Mouse (Mus musculus) E14TG2a.4 (cell line): ENCODE data around the gene Prep.

Experiments
- CTCF ChIP-seq: conservative IDR thresholded peaks from 2 replicates; pipeline ENCODE4 v1.5.1; 2014; ENCODE audit warnings: low read length
- POU5F1 ChIP-seq: IDR thresholded peaks from 2 replicates; pipeline ENCODE4 v1.6.1; 2014; ENCODE audit warnings: low read length, borderline replicate concordance

GRCm38 (mm10) chr10:45104098-45104497, 37.1 kb downstream of the Prep start:
- TF ChIP-seq CTCF (no peak), POU5F1 (no peak)
